Mouse (Mus musculus) bone marrow macrophage, adult 2 months (primary cell): Measurements from ENCODE around the gene Senp1.

Experiments used
- CTCF ChIP-seq: IDR thresholded peaks from 2 replicates; pipeline ENCODE4 v1.5.1; 2012; ENCODE audit warnings: low read depth, mild to moderate bottlenecking, low read length, moderate library complexity
- POLR2A ChIP-seq: IDR thresholded peaks from 2 replicates; pipeline ENCODE4 v1.6.1; 2012; ENCODE audit warnings: mild to moderate bottlenecking, low read depth, low read length, borderline replicate concordance

GRCm38 (mm10) chr15:98044387-98044786 is 49.2 kb downstream of the Senp1 start:
- no peak for TF ChIP-seq CTCF
- TF ChIP-seq POLR2A, result no peak
